Mouse (Mus musculus) thymus, adult 2 months (tissue): ENCODE data around the gene Parn. TPM values are rescaled to one million over a fixed set of nuclear protein-coding genes. Genes with fewer than 3 reads are reported as not detected.
A peak's percentile ranks its signal among the peaks of the same experiment; 100 is the strongest.

Experiments used
- DNase-seq: peaks from one replicate; pipeline ENCODE4 v3.0.0; 2021
- H3K27ac ChIP-seq: fragments of 200-500 bp; 2 replicates; pipeline ENCODE4 v1.5.1; 2012; ENCODE audit warnings: low read length, control low read depth; ENCODE audit not compliant: control insufficient read depth, insufficient read depth
- H3K27me3 ChIP-seq: fragments of 200-500 bp; 2 replicates; pipeline ENCODE4 v1.6.1; 2012; ENCODE audit warnings: mild to moderate bottlenecking, low read length, moderate library complexity, mixed read lengths; ENCODE audit not compliant: control insufficient read depth, insufficient read depth
- H3K36me3 ChIP-seq: fragments of 200-500 bp; 2 replicates; pipeline ENCODE4 v1.6.1; 2012; ENCODE audit warnings: mild to moderate bottlenecking, low read length, moderate library complexity; ENCODE audit not compliant: control insufficient read depth, insufficient read depth
- H3K4me1 ChIP-seq: fragments of 200-500 bp; replicated peaks from 2 replicates; pipeline ENCODE4 v1.6.1; 2012; ENCODE audit warnings: low read length; ENCODE audit not compliant: control insufficient read depth, insufficient read depth
- H3K4me3 ChIP-seq: fragments of 200-500 bp; 2 replicates; pipeline ENCODE4 v1.5.1; 2012; ENCODE audit warnings: mild to moderate bottlenecking, low read length, control low read depth, moderate library complexity; ENCODE audit not compliant: control insufficient read depth, insufficient read depth
- CTCF ChIP-seq: fragments of 200-500 bp; IDR thresholded peaks from 2 replicates; pipeline ENCODE4 v1.5.1; 2012; ENCODE audit warnings: mild to moderate bottlenecking, control low read depth, low read length, moderate library complexity, borderline replicate concordance; ENCODE audit not compliant: control insufficient read depth, poor library complexity, insufficient read depth; ENCODE audit errors: extremely low read depth
- POLR2A ChIP-seq: fragments of 200-500 bp; IDR thresholded peaks from 2 replicates; pipeline ENCODE4 v1.6.1; 2012; ENCODE audit warnings: mild to moderate bottlenecking, low read length, control low read depth, moderate library complexity; ENCODE audit not compliant: control insufficient read depth, poor library complexity, insufficient read depth; ENCODE audit errors: extremely low read depth
- WGBS: fragments of 180-500 bp; shearing (Covaris S2); methylation state at CpG from one replicate; pipeline ENCODE4 v1.1.7; 2018; 5-methylcytosine and 5-hydroxymethylcytosine counted together
- polyA plus RNA-seq: library from polyadenylated mRNA; depleted of rRNA; stranded (reverse); fragments of >200 nt; gene quantifications from 2 replicates; pipeline ENCODE4 v1.2.3, GENCODE M21; 2012; rRNA removed

The Parn gene
- polyA plus RNA-seq, result 16.1 and 21.0 TPM in 2 replicates

- peak; percentile 94 for DNase-seq
- peak; percentile 49; the same call in 1 of the 2 replicates for TF ChIP-seq POLR2A
- no peak for TF ChIP-seq CTCF
- Histone ChIP-seq H3K4me1 (peaks cover 7% of the 10 kb centered on the region), H3K4me3 (peak within 1 kb of the TSS; percentile 64), H3K27ac (peak within 1 kb of the TSS; percentile 11; the same call in 1 of the 2 replicates), H3K36me3 (no peaks in the 10 kb centered on the region), H3K27me3 (no peaks in the 10 kb centered on the region)
- under 1% methylated on average over 35 of the region's 35 CpGs for WGBS
Observed at GRCm38 (mm10) chr16:13667878-13668343, at the start of gene Parn. Parn (minus strand) TSS chr16:13668170.

- 82% methylated on average over 2 of the region's 2 CpGs for WGBS
- Histone ChIP-seq H3K27ac (no peak overlapping the region), H3K4me3 (no peak overlapping the region), H3K27me3 (no peaks in the 10 kb centered on the region), H3K36me3 (no peaks in the 10 kb centered on the region), H3K4me1 (no peaks in the 10 kb centered on the region)
- TF ChIP-seq POLR2A (no peak), CTCF (no peak)
- DNase-seq, result no peak
Observed at GRCm38 (mm10) chr16:13716821-13717553, 49.0 kb upstream of the Parn start.

GRCm38 (mm10) chr16:13714910-13715309, 46.9 kb upstream of the Parn start:
- no peak overlapping the region for H3K4me3 ChIP-seq
- H3K4me1 ChIP-seq, result no peaks in the 10 kb centered on the region
- DNase-seq, result no peak
- H3K27ac ChIP-seq, result no peak overlapping the region
- 68% methylated on average over 3 of the region's 3 CpGs for WGBS
- H3K36me3 ChIP-seq, result no peaks in the 10 kb centered on the region
- no peak for TF ChIP-seq CTCF
- H3K27me3 ChIP-seq, result no peaks in the 10 kb centered on the region

- TF ChIP-seq CTCF, result no peak
- TF ChIP-seq POLR2A, result no peak
- Histone ChIP-seq H3K27me3 (no peaks in the 10 kb centered on the region), H3K27ac (no peak overlapping the region), H3K4me3 (no peak overlapping the region), H3K36me3 (peaks cover 24% of the 10 kb centered on the region), H3K4me1 (no peaks in the 10 kb centered on the region)
- 97% methylated on average over 10 of the region's 10 CpGs for WGBS
- no peak for DNase-seq
Observed at GRCm38 (mm10) chr16:13704676-13705075, 36.7 kb upstream of the Parn start.

GRCm38 (mm10) chr16:13702184-13702583, 34.2 kb upstream of the Parn start:
- Histone ChIP-seq H3K27ac (no peak overlapping the region), H3K4me1 (no peaks in the 10 kb centered on the region), H3K4me3 (no peak overlapping the region), H3K27me3 (no peaks in the 10 kb centered on the region), H3K36me3 (peaks cover 44% of the 10 kb centered on the region)
- TF ChIP-seq CTCF, result no peak
- TF ChIP-seq POLR2A, result no peak
- WGBS, result 97% methylated on average over 7 of the region's 7 CpGs
- no peak for DNase-seq

- peaks cover 62% of the 10 kb centered on the region for H3K36me3 ChIP-seq
- WGBS, result 98% methylated on average over 7 of the region's 7 CpGs
- H3K27ac ChIP-seq, result no peak overlapping the region
- TF ChIP-seq CTCF (no peak), POLR2A (no peak)
- H3K4me1 ChIP-seq, result no peaks in the 10 kb centered on the region
- DNase-seq, result no peak
- H3K27me3 ChIP-seq, result no peaks in the 10 kb centered on the region
- no peak overlapping the region for H3K4me3 ChIP-seq
Observed at GRCm38 (mm10) chr16:13698998-13699397, 31.0 kb upstream of the Parn start.

- Histone ChIP-seq H3K27ac (no peak overlapping the region), H3K4me1 (no peaks in the 10 kb centered on the region), H3K4me3 (no peak overlapping the region), H3K36me3 (peaks cover 21% of the 10 kb centered on the region), H3K27me3 (no peaks in the 10 kb centered on the region)
- no peak for TF ChIP-seq POLR2A
- no peak for TF ChIP-seq CTCF
- DNase-seq, result no peak
- 83% methylated on average over 3 of the region's 3 CpGs for WGBS
Observed at GRCm38 (mm10) chr16:13678601-13679319, 10.8 kb upstream of the Parn start.
